Mouse (Mus musculus) monocyte, adult 5-6 weeks (primary cell): ENCODE data around the gene Vdr. TPM values are rescaled to one million over a fixed set of nuclear protein-coding genes. Genes with fewer than 3 reads are reported as not detected.

ENCODE experiments used
- ATAC-seq: fragments of 153-309, 156-312 bp; replicated peaks from 2 replicates; pipeline ENCODE4 v1.8.0; 2017; ENCODE audit warnings: mild to moderate bottlenecking; ENCODE audit not compliant: low TSS enrichment, insufficient number of reproducible peaks, severe bottlenecking, poor library complexity, low FRiP score
- total RNA-seq: library from RNA; stranded (forward); fragments of 200-1000, 200-491, 200-594 nt; gene quantifications from 3 replicates; pipeline ENCODE4 v1.2.3, GENCODE M21; 2017

The Vdr gene
- 1.3 to 2.5 TPM in 2 of 3 replicates, not detected in the other for total RNA-seq

DNA sequence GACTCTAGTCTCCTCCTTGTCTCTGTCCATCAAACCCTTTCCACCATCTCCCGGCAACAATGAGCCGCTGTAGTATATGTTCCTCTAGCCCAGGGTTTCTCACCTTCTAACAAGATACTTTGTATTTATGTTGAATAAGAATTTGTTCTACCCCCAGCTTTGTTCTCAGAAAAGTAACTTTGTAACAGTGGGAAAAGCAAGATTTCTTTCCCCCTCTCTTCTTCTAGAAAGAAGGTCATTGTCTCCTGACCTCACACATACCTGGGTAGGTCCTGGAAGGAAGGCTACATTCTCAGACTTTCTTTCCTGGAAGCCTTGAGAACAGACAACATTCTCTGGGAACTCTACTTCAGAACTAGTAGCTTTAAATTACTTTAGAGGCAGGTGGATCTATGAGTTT lies at the start of gene Vdr:
Gene Vdr, minus strand, starts transcription at position 101 of the 400 bp plus-strand sequence.
- ATAC-seq = no peak

DNA sequence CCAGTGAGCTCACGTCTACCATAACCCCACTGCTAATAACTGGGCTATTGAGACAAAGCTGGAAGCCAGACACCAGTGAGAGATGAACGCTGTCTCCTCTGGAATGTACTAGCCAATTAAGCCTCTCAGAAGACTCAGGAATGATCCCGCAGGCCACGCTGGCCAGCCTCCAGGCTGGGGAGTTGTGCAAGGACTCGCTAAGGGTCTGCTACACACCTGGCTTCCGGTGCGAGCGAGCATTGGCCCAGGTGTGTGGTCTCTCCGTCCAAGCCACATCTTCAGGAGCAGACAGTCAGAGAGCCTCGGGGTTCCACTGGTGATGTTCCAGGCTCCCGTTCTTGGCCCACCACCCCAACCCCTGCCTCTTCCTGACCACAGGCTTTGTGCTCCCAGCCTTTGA lies 46.0 kb upstream of the Vdr start:
- no peak for ATAC-seq

DNA sequence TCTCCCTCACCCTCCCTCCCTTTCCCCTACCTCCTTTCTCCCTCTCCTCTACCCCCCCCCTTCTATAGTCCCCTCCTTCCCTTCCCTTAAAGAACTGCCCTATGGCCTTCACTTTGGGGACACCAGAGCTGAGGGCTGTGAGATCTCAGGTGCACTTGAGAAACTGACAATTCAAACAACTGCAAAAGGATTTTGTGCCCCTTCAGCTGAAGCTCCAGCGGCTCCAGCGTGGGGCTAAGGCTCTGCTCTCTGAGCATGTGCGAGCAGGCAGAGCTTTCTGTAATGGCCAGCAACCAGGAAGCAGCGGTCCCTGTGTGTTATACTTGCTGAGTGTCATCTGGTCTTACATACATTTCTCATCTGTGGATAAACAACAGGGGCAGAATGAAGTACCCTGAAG lies 45.3 kb upstream of the Vdr start:
- no peak for ATAC-seq

DNA sequence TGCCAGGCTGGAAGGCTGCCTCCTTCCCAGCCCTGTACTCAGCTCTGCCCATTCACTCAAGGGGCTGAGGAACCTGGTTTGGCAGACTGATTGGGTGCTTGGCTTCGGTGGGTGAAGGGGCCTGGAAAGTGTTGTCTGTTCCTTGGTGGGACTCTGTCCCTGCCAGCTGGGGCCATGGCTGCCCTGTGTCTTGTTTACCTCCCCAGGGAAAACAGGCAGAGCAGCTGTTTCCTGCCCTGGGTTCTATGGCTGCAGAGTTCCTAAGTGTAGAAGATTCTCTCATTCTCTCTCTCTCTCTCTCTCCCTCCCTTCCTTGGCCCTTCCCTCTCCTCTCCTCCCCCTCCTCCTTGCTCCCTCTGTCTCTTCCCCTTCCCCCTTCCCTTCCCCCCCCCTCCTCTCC lies 44.9 kb upstream of the Vdr start:
- ATAC-seq = no peak

DNA sequence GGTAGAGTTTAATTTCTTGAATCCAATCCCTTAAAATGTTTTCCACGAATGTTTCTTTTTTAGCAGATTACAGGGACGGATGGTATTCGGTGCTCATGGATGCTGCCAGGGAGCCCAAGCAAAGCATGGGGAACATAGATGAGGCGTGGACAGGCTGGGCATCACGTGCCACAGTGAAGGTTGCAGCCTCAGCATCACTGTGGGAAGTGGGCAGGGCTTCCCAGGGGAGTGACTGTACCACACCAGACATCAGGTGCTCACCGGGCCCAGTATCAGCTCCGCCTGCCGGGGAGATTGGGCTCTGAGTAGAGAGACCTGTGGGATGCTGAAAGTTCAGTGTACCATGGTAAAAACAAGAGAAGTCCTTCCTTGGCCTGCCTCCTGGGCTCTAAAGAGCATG lies 44.2 kb upstream of the Vdr start:
- ATAC-seq = no peak

DNA sequence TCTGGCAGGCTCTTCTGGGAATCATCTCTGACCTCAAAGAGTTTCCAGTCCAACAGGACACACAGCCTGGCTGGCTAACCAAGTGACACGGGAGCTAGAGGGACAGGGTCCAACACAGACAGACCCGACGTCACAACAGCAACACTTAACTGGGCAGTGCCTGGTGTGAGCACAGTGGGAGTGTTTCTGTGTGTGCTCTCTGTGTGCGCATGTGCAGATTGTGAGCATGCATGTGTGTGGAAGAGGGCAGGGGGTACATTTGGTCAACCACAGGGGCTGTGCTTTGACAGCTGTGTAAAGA lies 42.4 kb upstream of the Vdr start:
- no peak for ATAC-seq

DNA sequence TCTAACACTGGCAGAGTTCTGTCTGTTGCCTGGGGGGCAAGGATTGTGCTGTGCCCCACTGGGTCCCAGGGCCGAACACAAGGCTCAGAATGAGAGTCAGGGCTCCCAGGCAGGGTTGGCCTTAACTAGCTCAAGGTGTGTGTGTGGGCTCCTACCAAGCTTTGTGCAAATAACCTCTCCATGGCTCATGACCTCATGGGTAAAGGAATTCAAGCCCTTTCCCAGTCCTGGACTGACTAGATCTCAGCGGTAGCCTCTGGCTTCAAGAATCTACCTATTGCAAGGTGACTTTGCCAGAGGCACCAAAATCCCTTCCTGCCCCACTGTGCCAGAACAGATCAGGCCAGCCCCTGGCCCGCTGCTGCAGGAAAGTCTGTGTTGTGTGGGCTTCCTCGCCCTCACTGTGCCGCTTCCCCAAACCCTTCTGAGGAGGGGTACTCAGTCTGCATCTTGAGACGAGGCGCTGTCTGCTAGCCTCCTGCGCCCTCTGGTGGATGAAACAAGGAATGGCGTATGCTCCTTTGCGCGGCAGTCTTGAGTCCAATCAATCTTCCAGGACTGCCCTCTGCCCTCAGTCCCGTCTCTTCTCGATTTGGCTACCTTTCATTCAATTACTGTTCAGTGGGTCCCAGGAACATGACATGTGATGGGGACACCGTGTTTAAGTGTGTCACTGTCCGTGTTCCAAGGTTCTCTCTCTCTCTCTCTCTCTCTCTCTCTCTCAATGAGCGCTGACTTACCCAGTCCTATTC lies 41.9 kb upstream of the Vdr start:
- ATAC-seq = peak; percentile 65; the same call in 1 of the 2 replicates

- ATAC-seq = no peak
These were observed 39.8 kb upstream of the Vdr start for GRCm38 (mm10) chr15:97950240-97950639.

GRCm38 (mm10) chr15:97949706-97950105 lies 39.3 kb upstream of the Vdr start:
- ATAC-seq = no peak

DNA sequence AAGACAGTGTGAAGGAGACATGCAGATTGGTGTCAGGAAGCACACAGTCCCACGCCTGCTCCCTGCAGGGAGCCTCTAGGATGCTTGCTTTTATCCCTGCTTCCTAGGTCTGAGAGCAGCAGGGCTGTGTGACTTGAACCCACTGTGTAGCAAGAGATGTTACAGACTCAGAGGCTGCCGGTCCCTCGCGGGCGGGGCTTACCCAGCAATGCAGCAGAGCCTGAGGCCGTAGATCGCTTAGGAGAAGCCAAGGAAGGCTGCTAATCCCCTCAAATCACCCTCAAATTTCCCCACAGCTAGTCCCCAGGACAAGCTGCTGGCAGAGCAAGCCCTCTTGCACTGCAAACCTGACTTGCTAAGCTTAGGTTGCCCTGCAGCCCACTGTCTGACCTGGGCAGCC lies 38.3 kb upstream of the Vdr start:
- no peak for ATAC-seq

GRCm38 (mm10) chr15:97945656-97946315 lies 35.4 kb upstream of the Vdr start:
- ATAC-seq = no peak

GRCm38 (mm10) chr15:97944919-97945574 lies 34.6 kb upstream of the Vdr start:
- ATAC-seq = no peak

DNA sequence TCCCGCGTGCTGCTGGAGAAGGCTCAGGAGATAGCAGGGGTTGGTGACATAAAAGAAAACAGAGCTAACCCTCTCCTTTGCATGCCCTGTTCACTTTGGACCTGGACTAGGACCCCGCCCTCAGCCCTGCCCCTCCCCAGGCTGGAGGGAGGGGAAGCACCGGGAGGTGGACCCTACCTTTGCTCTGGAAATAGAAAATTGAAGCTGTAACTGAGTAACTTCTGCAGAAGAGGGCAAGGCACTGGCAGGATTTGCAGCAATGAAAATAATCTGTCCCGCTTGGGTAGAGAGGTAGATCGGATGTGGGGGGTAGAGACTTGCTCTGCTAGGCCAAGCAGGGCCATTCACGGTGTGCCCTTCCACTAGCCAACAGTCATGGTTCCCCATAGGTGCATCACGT lies 32.9 kb upstream of the Vdr start:
- ATAC-seq = no peak

DNA sequence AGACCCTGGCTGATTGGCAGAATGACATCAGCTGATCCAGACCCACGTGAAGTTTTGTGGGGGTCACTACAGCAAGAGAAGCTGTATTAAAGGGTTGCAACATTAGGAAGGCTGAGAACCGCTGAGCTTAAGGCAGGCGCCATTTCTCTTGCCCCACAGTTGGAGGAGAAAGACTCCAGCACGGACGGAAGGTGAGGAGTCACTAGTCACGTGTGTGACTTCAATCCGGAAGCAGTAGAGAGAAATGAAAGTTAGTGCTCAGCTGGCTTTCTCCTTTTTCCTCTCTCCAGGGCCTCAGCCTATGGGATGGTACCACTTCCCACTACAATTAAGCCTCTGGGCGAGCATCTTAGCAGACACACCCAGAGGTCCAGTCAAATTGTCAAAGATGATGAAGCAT lies 32.1 kb upstream of the Vdr start:
- no peak for ATAC-seq

GRCm38 (mm10) chr15:97941306-97941705 lies 30.9 kb upstream of the Vdr start:
- ATAC-seq = no peak

GRCm38 (mm10) chr15:97940088-97940487 lies 29.7 kb upstream of the Vdr start:
- ATAC-seq = no peak

- ATAC-seq = no peak
These were observed 28.1 kb upstream of the Vdr start for GRCm38 (mm10) chr15:97938580-97938979.

DNA sequence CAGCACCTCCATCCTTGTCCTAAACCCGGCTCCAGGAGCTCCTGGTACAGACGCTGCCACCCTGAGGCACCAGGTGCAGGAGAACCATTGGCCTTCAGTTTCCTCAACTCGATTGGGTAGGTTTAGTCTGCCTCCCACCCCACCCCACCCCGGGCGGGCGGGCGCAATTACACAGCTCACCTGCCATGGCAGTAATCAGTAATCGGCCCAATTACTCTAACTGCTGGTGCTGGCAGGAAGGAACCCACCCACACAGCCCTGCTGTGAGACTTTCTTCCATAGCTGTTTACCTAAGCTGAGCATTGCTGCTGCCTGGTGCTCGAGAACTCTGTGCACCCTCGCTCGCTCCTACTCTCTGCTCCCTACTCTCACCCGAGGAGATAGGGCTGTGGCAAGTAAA lies 22.0 kb upstream of the Vdr start:
- ATAC-seq = no peak

DNA sequence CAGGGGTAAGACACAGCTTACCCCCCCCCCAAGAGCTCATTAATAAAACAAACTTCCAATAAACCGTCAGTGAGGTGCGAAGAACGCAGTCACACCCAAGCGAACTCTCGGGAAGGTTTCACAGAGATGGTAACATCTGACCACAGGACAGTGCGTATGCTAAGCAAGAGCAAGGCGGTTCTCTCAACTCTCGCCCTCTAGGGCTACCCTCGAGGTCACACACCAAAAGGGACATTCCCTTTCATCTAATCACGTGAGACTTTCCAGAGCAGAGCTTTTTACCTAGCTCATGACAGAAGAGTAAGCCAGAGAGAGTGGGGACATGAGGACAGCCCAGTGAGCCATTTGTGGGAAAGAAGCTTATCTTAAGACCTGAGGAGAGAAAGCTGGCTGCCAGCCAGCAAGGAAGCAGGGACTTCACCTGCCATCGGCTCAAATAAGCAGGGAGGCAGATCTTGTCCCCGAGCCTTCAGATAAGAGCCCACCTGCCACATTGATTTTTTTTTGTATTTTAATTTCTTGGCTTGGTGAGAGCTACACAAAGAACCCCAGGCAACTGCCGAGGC lies 18.9 kb upstream of the Vdr start:
- no peak for ATAC-seq

- no peak for ATAC-seq
These were observed 17.4 kb upstream of the Vdr start for GRCm38 (mm10) chr15:97927821-97928220.
